Mouse (Mus musculus): Measurements from ENCODE around the gene Gm42669. TPM values are rescaled to one million over a fixed set of nuclear protein-coding genes. Genes with fewer than 3 reads are reported as not detected.

The Gm42669 gene
- polyA plus RNA-seq, 1 experiment from 2014 or later: 0.95 TPM

DNA sequence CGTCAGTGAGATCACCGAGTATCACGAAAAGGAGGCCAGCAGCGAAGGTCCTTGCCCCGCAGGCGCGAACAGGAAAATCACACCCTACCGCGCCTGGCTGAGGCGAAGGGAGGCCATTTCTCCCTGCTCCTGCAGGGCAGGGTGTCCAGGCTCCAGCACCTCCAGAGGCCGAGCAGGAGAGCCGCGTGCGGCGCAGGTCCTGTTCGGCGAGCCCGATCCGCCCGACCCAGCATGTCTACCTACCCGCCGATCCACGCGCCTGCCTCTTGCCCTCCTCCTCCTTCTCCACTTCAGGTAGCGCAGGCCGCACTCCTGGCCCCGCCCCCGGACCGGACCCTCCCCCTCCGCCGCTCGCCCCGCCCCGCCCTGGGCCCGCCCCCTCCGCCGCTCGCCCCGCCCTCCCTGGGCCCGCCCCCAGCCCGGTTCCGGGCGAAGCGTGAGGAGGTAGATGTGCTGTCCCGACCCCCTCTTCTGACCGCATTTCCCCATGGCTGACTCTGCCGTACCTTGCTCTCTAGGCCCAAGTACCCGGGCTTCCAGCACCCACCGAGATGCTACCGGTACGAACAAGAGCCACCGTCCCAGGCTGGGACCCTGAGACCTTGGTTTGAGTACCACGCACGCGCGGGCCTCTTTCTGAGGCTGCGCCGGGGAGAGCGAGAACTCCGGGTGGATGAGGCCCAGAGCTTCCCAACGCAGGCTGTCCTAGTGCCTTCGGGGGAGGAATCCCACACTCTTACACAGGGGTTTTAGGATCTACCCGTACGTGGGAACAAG, 90.1 kb downstream of the Gm42669 start, which contains the start of the genes Rpap2 and Glmn:
Gene Rpap2 (plus strand): TSS at position 73 of the 777 bp plus-strand sequence.
Gene Glmn (minus strand): TSS at position 588 of the 777 bp plus-strand sequence.
- under 1% methylated on average over 61 of the region's 64 CpGs for WGBS
- peak within 1 kb of the TSS; percentile 61 for H3K4me2 ChIP-seq (replicated peaks; ENCODE audit: low read depth, low read length)
- peak within 1 kb of the TSS; percentile 79 for H3K27ac ChIP-seq (ENCODE audit: low read length)
- peak; percentile 95 for ATAC-seq (ENCODE audit: insufficient number of reproducible peaks, insufficient read depth, low FRiP score, low read depth)
- peaks cover 9% of the 10 kb centered on the region; the same call in 1 of the 2 replicates for H3K4me1 ChIP-seq (ENCODE audit: control insufficient read depth, insufficient read depth, low read length)
- H3K36me3 ChIP-seq (ENCODE audit: control insufficient read depth, insufficient read depth, low read length): peaks cover 11% of the 10 kb centered on the region
- H3K9ac ChIP-seq (replicated peaks; ENCODE audit: low read depth, low read length): peak within 1 kb of the TSS; percentile 68
- H3K27me3 ChIP-seq (ENCODE audit: control insufficient read depth, insufficient read depth, low read length): no peaks in the 10 kb centered on the region
- no peaks in the 10 kb centered on the region for H3K9me3 ChIP-seq (ENCODE audit: control insufficient read depth, low read depth, low read length)
- peak within 1 kb of the TSS; percentile 73 for H3K4me3 ChIP-seq (ENCODE audit: low read depth, low read length)

DNA sequence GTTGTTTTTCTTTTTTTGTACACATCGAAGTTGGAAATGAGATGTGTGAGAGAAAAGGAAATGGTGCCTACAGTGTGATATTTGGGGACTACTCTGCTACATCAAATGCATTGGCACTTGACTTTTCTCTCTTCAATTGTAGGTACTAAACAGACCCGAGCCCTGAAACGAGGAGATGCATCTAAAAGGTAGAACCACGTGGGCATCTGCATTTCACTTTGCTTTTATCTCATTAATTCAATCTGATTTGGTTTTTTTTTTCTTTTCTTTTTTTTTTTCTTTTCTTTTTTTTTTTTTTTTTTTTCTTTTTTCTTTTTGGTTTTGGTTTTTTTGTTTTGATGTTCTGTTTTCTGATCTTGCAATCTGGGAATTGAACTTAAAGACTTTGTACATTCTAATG, 91.0 kb downstream of the Gm42669 start:
- no peak overlapping the region for H3K27ac ChIP-seq (ENCODE audit: low read length)
- H3K27me3 ChIP-seq (ENCODE audit: control insufficient read depth, insufficient read depth, low read length): no peaks in the 10 kb centered on the region
- H3K9ac ChIP-seq (replicated peaks; ENCODE audit: low read depth, low read length): peak overlapping the region; percentile 68; the same call in 1 of the 2 replicates
- peaks cover 9% of the 10 kb centered on the region; the same call in 1 of the 2 replicates for H3K4me1 ChIP-seq (ENCODE audit: control insufficient read depth, insufficient read depth, low read length)
- H3K4me3 ChIP-seq (ENCODE audit: low read depth, low read length): peak overlapping the region; percentile 73
- H3K36me3 ChIP-seq (ENCODE audit: control insufficient read depth, insufficient read depth, low read length): peaks cover 13% of the 10 kb centered on the region
- 21% methylated on average over 4 of the region's 4 CpGs for WGBS
- H3K4me2 ChIP-seq (replicated peaks; ENCODE audit: low read depth, low read length): peak overlapping the region; percentile 61
- H3K9me3 ChIP-seq (ENCODE audit: control insufficient read depth, low read depth, low read length): no peaks in the 10 kb centered on the region
- no peak for ATAC-seq (ENCODE audit: insufficient number of reproducible peaks, insufficient read depth, low FRiP score, low read depth)

DNA sequence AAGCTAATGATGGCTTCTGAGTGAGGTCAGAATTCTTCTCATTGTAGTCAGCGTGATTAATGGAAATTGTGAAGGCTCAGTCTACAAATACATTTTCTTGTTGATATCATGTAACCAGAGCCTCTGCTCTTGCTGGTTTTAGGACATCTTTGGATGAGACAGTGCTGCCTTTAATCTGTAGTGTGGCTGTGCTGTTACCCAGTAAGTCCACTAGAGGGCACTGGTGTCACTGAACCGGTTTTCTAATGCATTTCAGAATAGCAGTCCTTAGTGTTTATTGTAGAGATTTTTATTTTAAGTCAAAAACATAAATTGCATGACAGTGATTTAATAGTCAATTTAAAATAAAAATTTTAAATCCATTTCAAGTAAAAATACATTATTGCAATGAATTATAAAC, 103.8 kb downstream of the Gm42669 start:
- Histone ChIP-seq H3K4me3 (ENCODE audit: low read depth, low read length) (no peak overlapping the region), H3K27me3 (ENCODE audit: control insufficient read depth, insufficient read depth, low read length) (no peaks in the 10 kb centered on the region), H3K27ac (ENCODE audit: low read length) (no peak overlapping the region), H3K4me2 (replicated peaks; ENCODE audit: low read depth, low read length) (no peak overlapping the region), H3K4me1 (ENCODE audit: control insufficient read depth, insufficient read depth, low read length) (no peaks in the 10 kb centered on the region), H3K36me3 (ENCODE audit: control insufficient read depth, insufficient read depth, low read length) (peaks cover 10% of the 10 kb centered on the region), H3K9ac (replicated peaks; ENCODE audit: low read depth, low read length) (no peak overlapping the region), H3K9me3 (ENCODE audit: control insufficient read depth, low read depth, low read length) (no peaks in the 10 kb centered on the region)
- 2% methylated on average over 2 of the region's 2 CpGs for WGBS
- no peak for ATAC-seq (ENCODE audit: insufficient number of reproducible peaks, insufficient read depth, low FRiP score, low read depth)

DNA sequence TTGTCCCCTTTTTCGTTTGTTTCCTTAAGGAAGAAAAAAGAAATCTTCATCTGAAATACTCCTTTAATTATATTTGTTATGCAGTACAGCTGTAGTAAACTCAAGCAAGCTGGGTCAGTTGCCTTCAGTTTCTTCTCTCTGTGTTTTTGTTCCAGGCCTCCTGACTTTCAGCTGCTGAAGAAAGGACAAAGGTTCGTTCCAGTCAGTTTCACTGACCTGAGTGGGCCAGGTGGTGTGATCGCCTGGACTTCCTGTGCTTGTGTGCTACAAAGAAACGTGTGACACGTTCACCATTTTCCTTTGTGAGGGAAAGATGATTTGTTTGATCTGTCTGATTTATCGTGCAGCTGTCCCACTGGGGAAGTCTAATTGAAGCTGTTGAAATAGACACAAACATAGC, 110.6 kb downstream of the Gm42669 start:
- H3K4me2 ChIP-seq (replicated peaks; ENCODE audit: low read depth, low read length): no peak overlapping the region
- 65% methylated on average over 6 of the region's 6 CpGs for WGBS
- no peak for ATAC-seq (ENCODE audit: insufficient number of reproducible peaks, insufficient read depth, low FRiP score, low read depth)
- no peaks in the 10 kb centered on the region for H3K4me1 ChIP-seq (ENCODE audit: control insufficient read depth, insufficient read depth, low read length)
- peaks cover 14% of the 10 kb centered on the region for H3K36me3 ChIP-seq (ENCODE audit: control insufficient read depth, insufficient read depth, low read length)
- H3K9me3 ChIP-seq (ENCODE audit: control insufficient read depth, low read depth, low read length): no peaks in the 10 kb centered on the region
- no peak overlapping the region for H3K4me3 ChIP-seq (ENCODE audit: low read depth, low read length)
- H3K27ac ChIP-seq (ENCODE audit: low read length): no peak overlapping the region
- no peak overlapping the region for H3K9ac ChIP-seq (replicated peaks; ENCODE audit: low read depth, low read length)
- H3K27me3 ChIP-seq (ENCODE audit: control insufficient read depth, insufficient read depth, low read length): no peaks in the 10 kb centered on the region

DNA sequence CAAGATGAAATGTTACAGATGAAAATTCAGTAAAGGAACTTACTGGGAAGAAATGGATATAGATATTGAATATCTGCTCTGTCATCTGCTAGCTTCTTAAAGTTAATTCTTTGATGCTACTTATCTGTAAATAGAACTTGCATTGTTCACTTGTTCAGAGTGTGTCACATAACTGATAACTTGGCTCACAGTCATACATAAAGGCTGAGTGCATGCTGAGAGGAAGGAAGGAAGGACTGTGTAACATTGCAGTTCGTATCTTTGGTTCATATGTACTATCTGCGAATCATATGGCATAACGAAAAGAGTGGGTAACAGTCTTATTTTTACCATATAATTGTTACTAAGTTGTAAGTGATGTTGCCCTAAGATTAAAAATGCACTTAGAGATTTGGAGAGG, 113.9 kb downstream of the Gm42669 start:
- WGBS: 94% methylated on average over 3 of the region's 3 CpGs
- no peak for ATAC-seq (ENCODE audit: insufficient number of reproducible peaks, insufficient read depth, low FRiP score, low read depth)
- H3K27me3 ChIP-seq (ENCODE audit: control insufficient read depth, insufficient read depth, low read length): no peaks in the 10 kb centered on the region
- H3K4me2 ChIP-seq (replicated peaks; ENCODE audit: low read depth, low read length): no peak overlapping the region
- no peak overlapping the region for H3K9ac ChIP-seq (replicated peaks; ENCODE audit: low read depth, low read length)
- peaks cover 14% of the 10 kb centered on the region for H3K36me3 ChIP-seq (ENCODE audit: control insufficient read depth, insufficient read depth, low read length)
- H3K4me1 ChIP-seq (ENCODE audit: control insufficient read depth, insufficient read depth, low read length): no peaks in the 10 kb centered on the region
- no peak overlapping the region for H3K4me3 ChIP-seq (ENCODE audit: low read depth, low read length)
- H3K27ac ChIP-seq (ENCODE audit: low read length): no peak overlapping the region
- H3K9me3 ChIP-seq (ENCODE audit: control insufficient read depth, low read depth, low read length): no peaks in the 10 kb centered on the region

Other genes starting within 250 kb of the Gm42669 start
- gene Tgfbr3, start 218.0 kb upstream of the Gm42669 start, polyA plus RNA-seq (2014; fragmentation: Nextera tagmentation; extraction: Ambion mirVana): 34.4 and 34.5 TPM in 2 replicates
- gene Brdt, start 176.5 kb upstream of the Gm42669 start, polyA plus RNA-seq (2014; fragmentation: Nextera tagmentation; extraction: Ambion mirVana): 2.5 TPM in 2 replicates
- gene Ephx4, start 104.9 kb upstream of the Gm42669 start, polyA plus RNA-seq (2014; fragmentation: Nextera tagmentation; extraction: Ambion mirVana): 1.4 and 1.9 TPM in 2 replicates
- gene Lpcat2b, start 76.1 kb upstream of the Gm42669 start, polyA plus RNA-seq (2014; fragmentation: Nextera tagmentation; extraction: Ambion mirVana): not detected in 2 replicates
- 7.1 and 8.1 TPM in 2 replicates for gene Btbd8, start 69.6 kb upstream of the Gm42669 start, polyA plus RNA-seq (2014; fragmentation: Nextera tagmentation; extraction: Ambion mirVana)
- gene 1700028K03Rik, start 27.1 kb downstream of the Gm42669 start, polyA plus RNA-seq (2014; fragmentation: Nextera tagmentation; extraction: Ambion mirVana): 0.22 and 0.34 TPM in 2 replicates
- gene Rpap2, start 89.8 kb downstream of the Gm42669 start, polyA plus RNA-seq (2014; fragmentation: Nextera tagmentation; extraction: Ambion mirVana): 22.1 and 23.8 TPM in 2 replicates
- gene Glmn, start 90.3 kb downstream of the Gm42669 start, polyA plus RNA-seq (2014; fragmentation: Nextera tagmentation; extraction: Ambion mirVana): 36.5 and 37.9 TPM in 2 replicates
- 0.46 TPM in 1 of 2 replicates, not detected in the other for gene Gfi1, start 218.4 kb downstream of the Gm42669 start, polyA plus RNA-seq (2014; fragmentation: Nextera tagmentation; extraction: Ambion mirVana)